Mouse (Mus musculus) CH12.LX (cell line): ENCODE data around the gene Tmem72. TPM values are rescaled to one million over a fixed set of nuclear protein-coding genes. Genes with fewer than 3 reads are reported as not detected.

ENCODE experiments used
- DNase-seq: peaks from one replicate; pipeline ENCODE4 v3.0.0-alpha.2; 2013; ENCODE audit errors: extremely low read depth
- H3K27ac ChIP-seq: 2 replicates; pipeline ENCODE4 v1.5.1; 2012; ENCODE audit warnings: low read depth, mild to moderate bottlenecking, control low read depth, moderate library complexity; ENCODE audit not compliant: insufficient read depth
- H3K27me3 ChIP-seq: replicated peaks from 2 replicates; pipeline ENCODE3; 2012; ENCODE audit warnings: inconsistent platforms
- H3K36me3 ChIP-seq, 2 experiments: replicated peaks in 1 of 2; 2 replicates each; pipeline versions ENCODE3 to v1.6.1; 2012; ENCODE audit warnings: inconsistent platforms in 1 of 2, low read length in 1 of 2, mild to moderate bottlenecking in 1 of 2, mixed read lengths in 1 of 2, moderate library complexity in 1 of 2; ENCODE audit not compliant: control insufficient read depth in 1 of 2, insufficient read depth in 1 of 2
- H3K4me1 ChIP-seq, 2 experiments: 2 replicates each; pipeline ENCODE4 v1.6.1; 2012; ENCODE audit warnings: inconsistent platforms in 1 of 2, moderate library complexity in 1 of 2; ENCODE audit not compliant: insufficient read depth in 2 of 2, control insufficient read depth in 1 of 2
- H3K4me2 ChIP-seq: 2 replicates; pipeline ENCODE4 v1.6.1; 2012; ENCODE audit warnings: low read depth, mild to moderate bottlenecking, control low read depth; ENCODE audit not compliant: poor library complexity, insufficient read depth, severe bottlenecking
- H3K4me3 ChIP-seq, 3 experiments: fragments of 150-350 bp in 1 of 3; sonication (generic) in 1 of 3; replicated peaks in 1 of 3; 2 replicates each; pipeline versions ENCODE3 to v1.5.1; 2011 to 2012; ENCODE audit warnings: low read depth in 2 of 3, low read length in 2 of 3, mild to moderate bottlenecking in 2 of 3, moderate library complexity in 2 of 3, control low read depth in 1 of 3, improper control_type of control experiment in 1 of 3, inconsistent platforms in 1 of 3, mixed read lengths in 1 of 3; ENCODE audit not compliant: poor library complexity in 1 of 3
- H3K79me2 ChIP-seq: replicated peaks from 2 replicates; pipeline ENCODE4 v1.6.1; 2012; ENCODE audit warnings: mild to moderate bottlenecking, moderate library complexity; ENCODE audit not compliant: control insufficient read depth, poor library complexity, insufficient read depth, severe bottlenecking; ENCODE audit errors: extremely low read depth
- H3K9ac ChIP-seq: 2 replicates; pipeline ENCODE4 v1.6.1; 2012; ENCODE audit warnings: low read depth, mild to moderate bottlenecking, control low read depth, moderate library complexity; ENCODE audit not compliant: insufficient read depth
- H3K9me3 ChIP-seq: replicated peaks from 2 replicates; pipeline ENCODE3; 2012; ENCODE audit warnings: low read length, inconsistent platforms, mixed read lengths
- CHD1 ChIP-seq: IDR thresholded peaks from 2 replicates; pipeline ENCODE4 v1.6.1; 2012; ENCODE audit warnings: low read depth, low read length, improper control_type of control experiment, inconsistent platforms
- CHD2 ChIP-seq: IDR thresholded peaks from 2 replicates; pipeline ENCODE4 v1.6.1; 2011; ENCODE audit warnings: low read length, improper control_type of control experiment
- CTCF ChIP-seq, 2 experiments: IDR thresholded peaks in 1 of 2; conservative IDR thresholded peaks in 1 of 2; 2 replicates each; pipeline ENCODE4 v1.5.1; 2011 to 2012; ENCODE audit warnings: low read depth in 2 of 2, low read length in 2 of 2, improper control_type of control experiment in 1 of 2, inconsistent platforms in 1 of 2, mild to moderate bottlenecking in 1 of 2, moderate library complexity in 1 of 2
- ETS1 ChIP-seq: conservative IDR thresholded peaks from 2 replicates; pipeline ENCODE4 v1.6.1; 2012; ENCODE audit warnings: low read depth, mild to moderate bottlenecking, inconsistent platforms, low read length, improper control_type of control experiment, moderate library complexity
- JUN ChIP-seq: IDR thresholded peaks from 2 replicates; pipeline ENCODE4 v1.6.1; 2011; ENCODE audit warnings: low read depth, mild to moderate bottlenecking, low read length, improper control_type of control experiment, moderate library complexity; ENCODE audit not compliant: insufficient read depth
- MAZ ChIP-seq: IDR thresholded peaks from 2 replicates; pipeline ENCODE4 v1.6.1; 2012; ENCODE audit warnings: low read depth, mild to moderate bottlenecking, inconsistent platforms, low read length, improper control_type of control experiment, moderate library complexity
- MEF2A ChIP-seq: IDR thresholded peaks from 2 replicates; pipeline ENCODE4 v1.6.1; 2014; ENCODE audit warnings: low read depth, mild to moderate bottlenecking, inconsistent platforms, low read length, improper control_type of control experiment, borderline replicate concordance
- MXI1 ChIP-seq: IDR thresholded peaks from 2 replicates; pipeline ENCODE4 v1.6.1; 2011; ENCODE audit warnings: mild to moderate bottlenecking, low read depth, low read length, improper control_type of control experiment
- NELFE ChIP-seq: IDR thresholded peaks from 2 replicates; pipeline ENCODE4 v1.6.1; 2011; ENCODE audit warnings: low read depth, low read length, improper control_type of control experiment
- PAX5 ChIP-seq: IDR thresholded peaks from 2 replicates; pipeline ENCODE4 v1.6.1; 2012; ENCODE audit warnings: low read length, inconsistent platforms, mixed read lengths
- POLR2A ChIP-seq: IDR thresholded peaks from 2 replicates; pipeline ENCODE4 v1.6.1; 2011; ENCODE audit warnings: low read depth, mild to moderate bottlenecking, improper control_type of control experiment, low read length
- RCOR1 ChIP-seq: conservative IDR thresholded peaks from 2 replicates; pipeline ENCODE4 v1.6.1; 2012; ENCODE audit warnings: low read depth, mild to moderate bottlenecking, inconsistent platforms, low read length, improper control_type of control experiment
- SIN3A ChIP-seq: IDR thresholded peaks from 2 replicates; pipeline ENCODE4 v1.6.1; 2012; ENCODE audit warnings: low read length, improper control_type of control experiment, inconsistent platforms
- TBP ChIP-seq: conservative IDR thresholded peaks from 2 replicates; pipeline ENCODE4 v1.6.1; 2011; ENCODE audit warnings: low read depth, low read length, improper control_type of control experiment
- TCF12 ChIP-seq: IDR thresholded peaks from 2 replicates; pipeline ENCODE4 v1.6.1; 2014; ENCODE audit warnings: low read depth, mild to moderate bottlenecking, inconsistent platforms, low read length, improper control_type of control experiment
- UBTF ChIP-seq: IDR thresholded peaks from 2 replicates; pipeline ENCODE4 v1.6.1; 2012; ENCODE audit warnings: low read depth, mild to moderate bottlenecking, inconsistent platforms, low read length, improper control_type of control experiment, moderate library complexity
- USF1 ChIP-seq: IDR thresholded peaks from 2 replicates; pipeline ENCODE4 v1.6.1; 2014; ENCODE audit warnings: low read depth, mild to moderate bottlenecking, inconsistent platforms, low read length, improper control_type of control experiment
- USF2 ChIP-seq: conservative IDR thresholded peaks from 2 replicates; pipeline ENCODE4 v1.6.1; 2011; ENCODE audit warnings: low read depth, low read length, improper control_type of control experiment
- ZKSCAN1 ChIP-seq: IDR thresholded peaks from 2 replicates; pipeline ENCODE4 v1.6.1; 2012; ENCODE audit warnings: low read depth, inconsistent platforms, low read length, improper control_type of control experiment, borderline replicate concordance
- ZMIZ1 ChIP-seq: IDR thresholded peaks from 2 replicates; pipeline ENCODE4 v1.6.1; 2012; ENCODE audit warnings: low read depth, mild to moderate bottlenecking, inconsistent platforms, low read length, improper control_type of control experiment
- dilution Hi-C: fragments of 300-500 bp; cut with MboI; formaldehyde crosslinking; loops from 2 replicates; pipeline ENCODE4 v1.14.3; 2020; ENCODE audit warnings: low sequenced_read_pairs; ENCODE audit not compliant: extremely low pct_unique_long_range_greater_than_20kb, extremely low pct_ligation_motif_present
- in situ Hi-C: fragments of 300-500 bp; cut with MboI; formaldehyde crosslinking; loops from 3 replicates; pipeline ENCODE4 v1.14.3; 2019; ENCODE audit warnings: low sequenced_read_pairs, low pct_ligation_motif_present, low pct_unique_long_range_greater_than_20kb, mixed read lengths
- polyA plus RNA-seq: library from polyadenylated mRNA; unstranded; fragments of >175 nt; gene quantifications from 2 replicates; pipeline ENCODE4 v1.2.1, GENCODE M21; 2012; ENCODE audit warnings: low read depth; ENCODE audit not compliant: insufficient read length
- total RNA-seq, 2 experiments: library from RNA; depleted of rRNA; stranded (reverse); fragments of 300-350 nt in 1 of 2; fragments of >200 nt in 1 of 2; gene quantifications; 2 replicates each; pipeline ENCODE4 v1.2.3; 2012 to 2014

The Tmem72 gene
- total and polyA plus RNA-seq, 3 experiments, result 0.01 to 0.04 (median 0.01) TPM

DNA sequence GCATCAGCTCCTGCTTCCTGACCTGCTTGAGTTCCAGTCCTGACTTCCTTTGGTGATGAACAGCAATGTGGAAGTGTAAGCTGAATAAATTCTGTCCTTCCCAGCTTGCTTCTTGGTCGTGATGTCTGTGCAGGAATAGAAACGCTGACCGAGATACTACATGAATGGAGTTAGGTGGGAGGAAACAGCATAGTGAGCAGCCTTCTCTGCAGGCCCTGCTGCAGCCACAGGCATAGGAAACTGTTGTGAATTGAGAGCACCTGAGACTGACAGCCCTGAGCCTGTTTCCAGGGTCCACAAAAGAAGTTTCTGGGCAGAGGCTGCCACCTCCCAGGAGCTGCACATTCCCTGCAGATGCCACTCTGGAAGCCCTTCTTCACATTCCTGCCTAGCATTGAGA is 2.7 kb downstream of the Tmem72 start:
- TF ChIP-seq MXI1 (no peak), UBTF (no peak), RCOR1 (no peak), SIN3A (no peak), ZKSCAN1 (no peak), MEF2A (no peak), JUN (no peak), CTCF (conservative IDR thresholded peaks at IDR 0.05 in 1 of 2, IDR thresholded peaks at IDR 0.05 in 1 of 2; ENCODE audit: low read depth in 2 of 2, low read length in 2 of 2) (no peak), TBP (no peak)
- H3K9me3 ChIP-seq, result no peaks in the 10 kb centered on the region
- no peak overlapping the region for H3K4me3 ChIP-seq
- DNase-seq, result no peak
- dilution Hi-C loops, result no loop called here
- no peak overlapping the region for H3K4me2 ChIP-seq
- peaks cover 2 to 52% of the 10 kb centered on the region in 2 experiments; a peak in 3 of 4 replicates for H3K4me1 ChIP-seq
- in situ Hi-C loops, result loop anchor here (10.0 kb wide), 1 partner anchor 51 kb away; no protein-coding TSS in a partner anchor
- H3K9ac ChIP-seq, result no peak overlapping the region
- no peak overlapping the region for H3K27ac ChIP-seq
- no peaks in the 10 kb centered on the region for H3K79me2 ChIP-seq
- H3K36me3 ChIP-seq, result no peaks in the 10 kb centered on the region
- H3K27me3 ChIP-seq, result no peaks in the 10 kb centered on the region

DNA sequence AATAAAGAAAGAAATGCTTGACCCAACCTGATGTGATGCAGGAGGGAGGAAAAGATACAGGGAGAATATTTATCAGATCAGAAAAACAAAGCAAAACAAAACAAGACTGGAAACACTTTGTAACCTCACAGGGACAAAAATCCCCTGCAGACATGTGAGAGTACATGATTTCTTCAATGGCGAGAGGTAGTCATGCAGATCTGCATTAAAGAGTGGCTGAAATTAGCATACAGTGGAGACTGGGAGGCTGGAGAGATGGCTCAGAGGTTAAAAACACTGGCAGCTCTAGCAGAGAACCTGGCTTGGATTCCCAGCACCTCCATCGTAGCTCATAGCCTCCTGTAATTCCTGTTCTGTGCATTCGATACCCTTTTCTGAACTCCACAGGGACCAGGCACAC is 4.2 kb downstream of the Tmem72 start:
- H3K4me1 ChIP-seq, result peaks cover 0 to 40% of the 10 kb centered on the region in 2 experiments; a peak in 2 of 4 replicates
- no peak overlapping the region for H3K27ac ChIP-seq
- DNase-seq, result no peak
- no peaks in the 10 kb centered on the region for H3K9me3 ChIP-seq
- H3K36me3 ChIP-seq, result no peaks in the 10 kb centered on the region
- in situ Hi-C loops (loop anchor here (10.0 kb wide), 1 partner anchor 52 kb away; no protein-coding TSS in a partner anchor), dilution Hi-C loops (no loop called here)
- no peak overlapping the region; the same call in 1 of the 2 replicates for H3K4me2 ChIP-seq
- H3K4me3 ChIP-seq, result no peak overlapping the region
- TF ChIP-seq MAZ (no peak), MXI1 (no peak), CHD2 (no peak), USF2 (no peak), CHD1 (no peak), USF1 (no peak), JUN (no peak), SIN3A (no peak), ZMIZ1 (no peak), ETS1 (no peak), POLR2A (no peak), PAX5 (no peak), NELFE (no peak), TCF12 (no peak)
- H3K79me2 ChIP-seq, result no peaks in the 10 kb centered on the region
- no peak overlapping the region for H3K9ac ChIP-seq
- H3K27me3 ChIP-seq, result no peaks in the 10 kb centered on the region
